Mouse (Mus musculus): ENCODE data around the gene Cpb1. TPM values are rescaled to one million over a fixed set of nuclear protein-coding genes. Genes with fewer than 3 reads are reported as not detected.

The Cpb1 gene
- polyA plus RNA-seq, 1 experiment from 2014 or later: not detected

DNA sequence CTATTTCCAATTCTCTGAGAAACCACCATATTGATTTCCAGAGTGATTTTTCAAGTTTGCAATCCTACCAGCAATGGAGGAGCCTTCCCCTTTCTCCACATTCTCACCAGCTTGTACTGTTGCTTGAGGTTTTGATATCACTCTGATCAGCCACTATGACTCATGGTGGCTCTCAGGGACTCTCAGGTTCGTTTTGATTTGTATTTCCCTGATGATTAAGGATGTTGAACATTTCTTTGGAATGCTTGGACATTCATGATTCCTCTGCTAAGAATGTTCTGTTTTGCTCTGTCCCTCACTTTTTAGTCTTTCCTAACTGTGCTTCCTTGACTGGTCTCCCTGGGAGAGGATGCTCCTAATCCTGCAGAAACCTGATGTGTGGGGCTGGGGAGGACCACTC is 6.3 kb upstream of the Cpb1 start:
- WGBS: 76% methylated on average over 1 of the region's 1 CpGs
- H3K27me3 ChIP-seq (ENCODE audit: control insufficient read depth, insufficient read depth, low read length): no peaks in the 10 kb centered on the region
- H3K9ac ChIP-seq (ENCODE audit: low read length): no peak overlapping the region
- DNase-seq (ENCODE audit: low spot score): no peak
- no peak for ATAC-seq (ENCODE audit: insufficient read depth, low FRiP score, low TSS enrichment)
- no peak overlapping the region for H3K27ac ChIP-seq (ENCODE audit: low read depth, low read length)
- H3K4me2 ChIP-seq (ENCODE audit: low read depth): no peak overlapping the region
- no peaks in the 10 kb centered on the region for H3K36me3 ChIP-seq (ENCODE audit: control insufficient read depth, insufficient read depth, low read length)
- H3K9me3 ChIP-seq (ENCODE audit: control insufficient read depth, low read length): no peaks in the 10 kb centered on the region
- no peaks in the 10 kb centered on the region for H3K4me1 ChIP-seq (ENCODE audit: control insufficient read depth, insufficient read depth, low read length)
- no peak overlapping the region for H3K4me3 ChIP-seq (ENCODE audit: low read depth, low read length)

DNA sequence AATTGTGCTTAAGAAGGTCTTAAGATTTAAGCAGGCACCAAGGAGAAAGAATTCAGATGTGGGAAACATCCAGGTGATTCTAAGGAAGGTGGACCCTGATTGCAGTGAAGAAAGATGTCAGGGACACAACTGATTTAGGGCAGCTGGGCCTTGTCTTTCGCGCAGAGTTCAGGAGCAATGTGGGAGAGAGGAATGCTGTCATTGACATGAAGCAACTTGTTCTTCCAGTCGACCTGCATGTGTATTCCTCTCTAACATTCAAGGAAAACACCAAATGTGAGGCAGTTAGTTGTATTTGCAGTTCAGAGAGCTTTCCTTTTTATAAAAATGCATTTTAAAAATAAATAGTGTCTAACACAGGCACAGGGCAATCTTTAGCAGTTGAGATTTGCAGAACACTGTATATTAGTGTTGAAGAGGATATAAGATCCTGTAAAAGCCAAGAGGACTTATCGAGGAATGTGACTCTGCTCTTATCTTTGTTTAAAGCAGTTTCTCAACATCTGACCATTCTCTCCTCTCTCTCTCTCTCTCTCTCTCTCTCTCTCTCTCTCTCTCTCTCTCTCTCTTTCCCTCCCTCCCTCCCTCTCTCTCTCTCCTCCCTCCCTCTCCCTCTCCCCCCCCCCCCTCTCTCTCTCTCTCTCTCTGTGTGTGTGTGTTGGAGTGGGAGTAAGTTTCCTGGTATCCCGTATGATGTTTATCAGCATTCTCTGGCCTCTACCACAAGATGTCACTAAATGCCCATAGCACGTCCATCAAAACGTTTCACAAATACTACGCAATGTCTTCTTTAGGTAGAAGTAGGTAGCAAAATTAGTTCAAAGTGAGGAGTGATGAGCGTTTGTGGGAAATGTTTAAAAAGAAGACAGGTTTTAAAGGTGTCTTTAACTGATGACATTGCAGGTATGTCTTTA is 20.7 kb downstream of the Cpb1 start:
- Histone ChIP-seq H3K4me1 (ENCODE audit: control insufficient read depth, insufficient read depth, low read length) (no peaks in the 10 kb centered on the region), H3K9me3 (ENCODE audit: control insufficient read depth, low read length) (no peaks in the 10 kb centered on the region), H3K27ac (ENCODE audit: low read depth, low read length) (no peak overlapping the region), H3K4me3 (ENCODE audit: low read depth, low read length) (no peak overlapping the region), H3K9ac (ENCODE audit: low read length) (no peak overlapping the region), H3K27me3 (ENCODE audit: control insufficient read depth, insufficient read depth, low read length) (no peaks in the 10 kb centered on the region), H3K4me2 (ENCODE audit: low read depth) (no peak overlapping the region), H3K36me3 (ENCODE audit: control insufficient read depth, insufficient read depth, low read length) (no peaks in the 10 kb centered on the region)
- WGBS: 52% methylated on average over 9 of the region's 9 CpGs
- DNase-seq (ENCODE audit: low spot score) (no peak), ATAC-seq (ENCODE audit: insufficient read depth, low FRiP score, low TSS enrichment) (no peak)

DNA sequence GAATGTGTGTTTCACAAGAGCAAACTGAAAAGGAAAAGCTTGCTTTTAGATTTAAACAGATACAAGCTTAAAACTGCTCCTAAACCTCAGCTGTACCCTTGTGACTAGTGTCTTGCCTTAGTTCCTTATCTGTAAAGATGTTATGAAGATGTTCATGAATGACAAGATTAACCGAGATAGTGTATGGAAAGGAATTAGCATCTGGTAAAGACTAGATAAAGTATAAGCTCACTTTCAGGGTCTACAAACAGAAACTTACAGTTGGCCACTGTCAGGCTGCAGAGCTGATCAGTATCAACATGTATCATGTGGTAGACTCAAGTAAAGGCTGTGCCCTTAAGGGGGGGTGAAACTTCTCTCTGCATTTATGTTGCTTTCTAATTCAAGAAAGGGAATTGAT is 31.6 kb downstream of the Cpb1 start:
- Histone ChIP-seq H3K9ac (ENCODE audit: low read length) (no peak overlapping the region), H3K4me1 (ENCODE audit: control insufficient read depth, insufficient read depth, low read length) (no peaks in the 10 kb centered on the region), H3K36me3 (ENCODE audit: control insufficient read depth, insufficient read depth, low read length) (no peaks in the 10 kb centered on the region), H3K4me3 (ENCODE audit: low read depth, low read length) (no peak overlapping the region), H3K27ac (ENCODE audit: low read depth, low read length) (no peak overlapping the region), H3K9me3 (ENCODE audit: control insufficient read depth, low read length) (no peaks in the 10 kb centered on the region), H3K27me3 (ENCODE audit: control insufficient read depth, insufficient read depth, low read length) (no peaks in the 10 kb centered on the region), H3K4me2 (ENCODE audit: low read depth) (no peak overlapping the region)
- WGBS: 94% methylated on average over 1 of the region's 1 CpGs
- ATAC-seq (ENCODE audit: insufficient read depth, low FRiP score, low TSS enrichment): no peak
- DNase-seq (ENCODE audit: low spot score): no peak

DNA sequence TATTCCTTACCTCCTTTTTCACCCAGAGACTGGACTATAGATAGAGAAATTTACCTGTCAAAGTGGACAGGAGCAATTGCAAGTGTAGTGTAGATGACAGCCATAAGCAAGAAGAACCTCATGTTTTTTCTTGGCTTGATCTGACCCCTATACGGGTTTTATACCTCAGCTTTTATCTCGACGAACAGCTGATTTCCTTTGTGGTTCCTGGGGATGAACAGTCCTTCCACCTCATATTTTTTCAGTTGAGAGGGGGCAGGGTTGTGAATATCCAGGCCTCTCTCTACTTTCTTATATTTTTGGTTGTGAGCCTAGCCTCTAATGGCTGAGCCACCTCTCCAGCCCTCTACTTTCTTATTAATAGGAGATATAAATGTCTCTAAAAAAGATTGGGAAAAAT is 33.5 kb downstream of the Cpb1 start, which contains the start of gene Cpa3:
Cpa3 (minus strand) TSS at position 132 of the 400 bp plus-strand sequence.
- Histone ChIP-seq H3K27me3 (ENCODE audit: control insufficient read depth, insufficient read depth, low read length) (no peaks in the 10 kb centered on the region), H3K27ac (ENCODE audit: low read depth, low read length) (no peak within 1 kb of the TSS), H3K4me1 (ENCODE audit: control insufficient read depth, insufficient read depth, low read length) (no peaks in the 10 kb centered on the region), H3K4me3 (ENCODE audit: low read depth, low read length) (no peak within 1 kb of the TSS), H3K9me3 (ENCODE audit: control insufficient read depth, low read length) (no peaks in the 10 kb centered on the region), H3K9ac (ENCODE audit: low read length) (no peak within 1 kb of the TSS), H3K4me2 (ENCODE audit: low read depth) (no peak within 1 kb of the TSS), H3K36me3 (ENCODE audit: control insufficient read depth, insufficient read depth, low read length) (no peaks in the 10 kb centered on the region)
- 88% methylated on average over 3 of the region's 3 CpGs for WGBS
- no peak for ATAC-seq (ENCODE audit: insufficient read depth, low FRiP score, low TSS enrichment)
- DNase-seq (ENCODE audit: low spot score): no peak

DNA sequence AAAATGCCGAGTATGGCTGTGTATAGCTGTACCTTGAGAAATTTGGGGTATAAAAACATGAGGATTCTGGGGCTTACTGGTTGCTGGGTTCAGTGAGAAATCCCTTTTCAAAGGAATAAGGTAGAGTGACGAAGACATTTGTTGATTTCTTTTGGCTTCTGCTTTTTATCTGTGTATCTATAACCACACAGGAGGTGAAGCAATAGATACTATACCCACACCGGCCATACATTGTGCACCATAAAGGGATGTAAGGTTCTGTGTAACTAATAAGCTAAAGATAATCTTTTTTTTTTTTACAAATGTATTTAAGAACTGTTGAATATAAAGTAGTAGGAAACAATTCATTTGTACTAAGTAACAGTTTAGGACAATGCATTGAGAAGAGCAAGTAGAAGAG is 35.8 kb downstream of the Cpb1 start:
- H3K36me3 ChIP-seq (ENCODE audit: control insufficient read depth, insufficient read depth, low read length): no peaks in the 10 kb centered on the region
- ATAC-seq (ENCODE audit: insufficient read depth, low FRiP score, low TSS enrichment) (no peak), DNase-seq (ENCODE audit: low spot score) (no peak)
- H3K9ac ChIP-seq (ENCODE audit: low read length): no peak overlapping the region
- H3K4me3 ChIP-seq (ENCODE audit: low read depth, low read length): no peak overlapping the region
- H3K27ac ChIP-seq (ENCODE audit: low read depth, low read length): no peak overlapping the region
- 89% methylated on average over 3 of the region's 3 CpGs for WGBS
- no peak overlapping the region for H3K4me2 ChIP-seq (ENCODE audit: low read depth)
- H3K4me1 ChIP-seq (ENCODE audit: control insufficient read depth, insufficient read depth, low read length): no peaks in the 10 kb centered on the region
- H3K27me3 ChIP-seq (ENCODE audit: control insufficient read depth, insufficient read depth, low read length): no peaks in the 10 kb centered on the region
- no peaks in the 10 kb centered on the region for H3K9me3 ChIP-seq (ENCODE audit: control insufficient read depth, low read length)

DNA sequence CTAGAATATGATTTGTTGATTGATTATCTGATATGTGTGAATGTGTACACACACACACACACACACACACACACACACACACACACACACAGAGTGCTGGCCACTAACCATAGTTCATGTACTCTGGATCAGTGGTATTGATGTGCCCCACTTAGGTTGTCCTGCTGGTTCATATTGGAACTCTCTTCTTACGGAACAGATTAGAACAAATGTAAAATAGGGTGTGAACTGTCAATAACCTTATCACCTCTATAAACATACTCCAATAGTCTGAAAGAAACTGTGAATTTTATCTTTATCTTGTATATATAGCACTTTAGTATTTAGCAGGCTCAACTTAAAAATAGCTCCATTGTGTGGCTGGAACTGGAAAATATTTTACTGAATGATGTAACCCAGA is 38.6 kb downstream of the Cpb1 start:
- DNase-seq (ENCODE audit: low spot score) (no peak), ATAC-seq (ENCODE audit: insufficient read depth, low FRiP score, low TSS enrichment) (no peak)
- Histone ChIP-seq H3K27me3 (ENCODE audit: control insufficient read depth, insufficient read depth, low read length) (no peaks in the 10 kb centered on the region), H3K27ac (ENCODE audit: low read depth, low read length) (no peak overlapping the region), H3K9me3 (ENCODE audit: control insufficient read depth, low read length) (no peaks in the 10 kb centered on the region), H3K36me3 (ENCODE audit: control insufficient read depth, insufficient read depth, low read length) (no peaks in the 10 kb centered on the region), H3K4me1 (ENCODE audit: control insufficient read depth, insufficient read depth, low read length) (no peaks in the 10 kb centered on the region), H3K4me3 (ENCODE audit: low read depth, low read length) (no peak overlapping the region), H3K4me2 (ENCODE audit: low read depth) (no peak overlapping the region), H3K9ac (ENCODE audit: low read length) (no peak overlapping the region)
- WGBS: 92% methylated on average over 1 of the region's 1 CpGs

DNA sequence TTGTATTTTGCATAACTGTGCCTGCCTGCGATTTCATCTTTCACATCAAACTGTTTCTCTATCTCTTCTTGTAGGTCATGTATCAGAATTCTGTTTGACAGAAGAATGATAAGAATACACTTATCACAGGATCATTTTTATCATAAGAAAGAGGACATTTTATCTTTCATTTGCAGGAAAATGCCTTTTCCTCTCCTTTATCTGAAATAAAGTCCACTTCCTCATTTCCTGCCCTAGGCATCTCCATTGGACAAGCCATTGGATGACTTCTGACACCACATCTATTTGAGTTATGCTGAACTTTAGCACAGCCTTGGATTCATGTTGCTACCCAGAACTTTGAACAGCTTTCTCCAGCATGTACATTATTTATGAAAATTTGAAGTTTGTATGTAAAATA is 46.5 kb downstream of the Cpb1 start:
- Histone ChIP-seq H3K4me1 (ENCODE audit: control insufficient read depth, insufficient read depth, low read length) (no peaks in the 10 kb centered on the region), H3K4me2 (ENCODE audit: low read depth) (no peak overlapping the region), H3K36me3 (ENCODE audit: control insufficient read depth, insufficient read depth, low read length) (no peaks in the 10 kb centered on the region), H3K4me3 (ENCODE audit: low read depth, low read length) (no peak overlapping the region), H3K9ac (ENCODE audit: low read length) (no peak overlapping the region), H3K27me3 (ENCODE audit: control insufficient read depth, insufficient read depth, low read length) (no peaks in the 10 kb centered on the region), H3K9me3 (ENCODE audit: control insufficient read depth, low read length) (no peaks in the 10 kb centered on the region), H3K27ac (ENCODE audit: low read depth, low read length) (no peak overlapping the region)
- WGBS: 84% methylated on average over 1 of the region's 1 CpGs
- DNase-seq (ENCODE audit: low spot score): no peak
- no peak for ATAC-seq (ENCODE audit: insufficient read depth, low FRiP score, low TSS enrichment)

DNA sequence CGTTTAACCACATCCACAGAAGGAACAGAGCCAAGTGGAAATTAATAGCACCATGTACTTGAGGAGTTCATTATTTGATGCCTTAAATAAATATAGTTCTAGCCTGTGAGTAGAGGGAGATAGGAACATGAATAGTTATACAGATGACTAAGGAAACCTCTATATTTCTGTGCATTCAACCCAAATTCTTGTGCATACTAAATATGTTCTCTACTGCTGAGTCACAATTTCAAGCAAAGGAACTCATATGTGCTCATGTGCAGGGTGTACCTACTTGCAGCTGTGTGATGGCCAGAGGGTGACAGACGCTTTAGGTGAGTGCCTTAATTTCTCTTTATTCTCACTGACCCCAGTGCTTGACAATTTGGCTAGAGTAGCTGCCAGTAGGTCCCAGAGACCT is 50.1 kb downstream of the Cpb1 start:
- no peak overlapping the region for H3K27ac ChIP-seq (ENCODE audit: low read depth, low read length)
- WGBS: 85% methylated on average over 2 of the region's 2 CpGs
- H3K4me3 ChIP-seq (ENCODE audit: low read depth, low read length): no peak overlapping the region
- H3K4me2 ChIP-seq (ENCODE audit: low read depth): no peak overlapping the region
- DNase-seq (ENCODE audit: low spot score) (no peak), ATAC-seq (ENCODE audit: insufficient read depth, low FRiP score, low TSS enrichment) (no peak)
- H3K27me3 ChIP-seq (ENCODE audit: control insufficient read depth, insufficient read depth, low read length): no peaks in the 10 kb centered on the region
- no peak overlapping the region for H3K9ac ChIP-seq (ENCODE audit: low read length)
- no peaks in the 10 kb centered on the region for H3K4me1 ChIP-seq (ENCODE audit: control insufficient read depth, insufficient read depth, low read length)
- no peaks in the 10 kb centered on the region for H3K9me3 ChIP-seq (ENCODE audit: control insufficient read depth, low read length)
- no peaks in the 10 kb centered on the region for H3K36me3 ChIP-seq (ENCODE audit: control insufficient read depth, insufficient read depth, low read length)
